Comparison of ENCODE assay signal across 8 mouse cellular contexts in the genomic region with DNA sequence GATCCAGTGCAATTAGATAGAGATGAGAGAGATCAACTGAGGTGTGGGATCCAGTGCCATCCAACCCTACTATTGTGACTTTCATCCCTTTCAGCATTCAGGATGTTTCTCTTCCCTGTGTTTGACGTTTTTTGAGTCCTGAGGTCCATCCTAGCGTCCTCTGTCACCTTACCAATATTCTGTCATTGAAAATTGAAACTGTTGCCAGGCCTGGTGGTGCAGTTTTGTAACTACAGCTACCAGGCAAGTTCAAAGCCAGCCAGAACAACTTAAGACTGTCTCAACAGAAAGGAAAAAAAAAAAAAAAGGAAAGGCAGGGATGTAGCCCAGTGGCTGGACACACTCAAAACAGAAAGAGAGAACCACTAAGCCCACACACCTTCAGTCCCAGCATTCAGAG. TPM values are rescaled to one million over a fixed set of nuclear protein-coding genes. Genes with fewer than 3 reads are reported as not detected.
DNase-seq lines count a peak whose midpoint lies in the region; ATAC-seq and TF ChIP-seq lines count a peak whose summit lies in the region.

No protein-coding gene starts in this region.

- H3K9ac ChIP-seq in heart, adult 2 months (ENCODE audit: low read depth, low read length): no peak overlapping the region; the same call in 1 of the 2 replicates
- H3K9ac ChIP-seq in embryonic facial prominence, embryonic 12.5 days: no peak overlapping the region
- H3K9ac ChIP-seq in liver, embryonic 13.5 days: peak overlapping the region; percentile 93

- 55% methylated on average over 2 of the region's 2 CpGs for WGBS in heart, adult 2 months
- WGBS in embryonic facial prominence, embryonic 12.5 days: 72% methylated on average over 2 of the region's 2 CpGs
- 57% methylated on average over 2 of the region's 2 CpGs for WGBS in liver, embryonic 13.5 days (ENCODE audit: insufficient replicate concordance)

- ATAC-seq in embryonic facial prominence, embryonic 12.5 days (ENCODE audit: insufficient number of reproducible peaks, insufficient read depth, low FRiP score, low TSS enrichment): no peak
- no peak for ATAC-seq in liver, embryonic 13.5 days (ENCODE audit: low read depth)

- H3K79me2 ChIP-seq in heart, adult 2 months (replicated peaks; ENCODE audit: control insufficient read depth, insufficient read depth, low read length): no peaks in the 10 kb centered on the region

- TF ChIP-seq EP300 in heart, adult 2 months (IDR thresholded peaks at IDR 0.05; ENCODE audit: insufficient read depth, low read depth, low read length): no peak

- DNase-seq in heart, adult 2 months: no peak
- DNase-seq in heart, adult 8-10 months (ENCODE audit: low spot score): no peak
- peak; percentile 50 for DNase-seq in 3T3-L1 (ENCODE audit: low read depth, low spot score)
- no peak for DNase-seq in liver, embryonic 13.5 days
- no peak for DNase-seq in right cerebral cortex, adult 18-20 months
- no peak for DNase-seq in left cerebral cortex, postnatal 25 days (ENCODE audit: low spot score in 2 of 2)
- no peak for DNase-seq in layer of hippocampus, adult 9-11 months

- peak overlapping the region; percentile 100 for H3K27ac ChIP-seq in heart, adult 2 months
- H3K27ac ChIP-seq in embryonic facial prominence, embryonic 12.5 days: no peak overlapping the region
- H3K27ac ChIP-seq in liver, embryonic 13.5 days: peak overlapping the region; percentile 91

- TF ChIP-seq CTCF in heart, adult 2 months (IDR thresholded peaks at IDR 0.05): peak; percentile 41

- peak overlapping the region; percentile 65 for H3K4me2 ChIP-seq in embryonic facial prominence, embryonic 12.5 days (replicated peaks)
- peak overlapping the region; percentile 93 for H3K4me2 ChIP-seq in liver, embryonic 13.5 days

- intact Hi-C loops in heart, adult 2 months (cut with DNase I): loop anchor here (10.0 kb wide), 1 partner anchor 400 kb away; a partner anchor contains a TSS
- intact Hi-C loops in left cerebral cortex, postnatal 25 days (cut with DNase I): loop anchor here (2.0 kb wide), 1 partner anchor 52 kb away; a partner anchor contains a TSS

- H3K27me3 ChIP-seq in heart, adult 2 months (ENCODE audit: control insufficient read depth, insufficient read depth, low read length): no peaks in the 10 kb centered on the region
- H3K27me3 ChIP-seq in embryonic facial prominence, embryonic 12.5 days: no peaks in the 10 kb centered on the region
- H3K27me3 ChIP-seq in liver, embryonic 13.5 days: no peaks in the 10 kb centered on the region

- no peaks in the 10 kb centered on the region for H3K9me3 ChIP-seq in embryonic facial prominence, embryonic 12.5 days
- no peaks in the 10 kb centered on the region for H3K9me3 ChIP-seq in liver, embryonic 13.5 days (replicated peaks)

- no peak for TF ChIP-seq POLR2A in heart, adult 2 months (IDR thresholded peaks at IDR 0.05; ENCODE audit: insufficient read depth, low read depth, low read length)

- H3K4me3 ChIP-seq in heart, adult 2 months: no peak overlapping the region
- peak overlapping the region; percentile 80; the same call in 1 of the 2 replicates for H3K4me3 ChIP-seq in embryonic facial prominence, embryonic 12.5 days
- peak overlapping the region; percentile 88 for H3K4me3 ChIP-seq in liver, embryonic 13.5 days (replicated peaks)

- H3K4me1 ChIP-seq in heart, adult 2 months (ENCODE audit: control insufficient read depth, insufficient read depth, low read length): peaks cover 17% of the 10 kb centered on the region
- H3K4me1 ChIP-seq in embryonic facial prominence, embryonic 12.5 days: peaks cover 29% of the 10 kb centered on the region
- H3K4me1 ChIP-seq in liver, embryonic 13.5 days (replicated peaks): peaks cover 80% of the 10 kb centered on the region

- peaks cover 8% of the 10 kb centered on the region for H3K36me3 ChIP-seq in heart, adult 2 months (ENCODE audit: control insufficient read depth, insufficient read depth, low read length)
- peaks cover 18% of the 10 kb centered on the region for H3K36me3 ChIP-seq in embryonic facial prominence, embryonic 12.5 days
- peaks cover 20% of the 10 kb centered on the region for H3K36me3 ChIP-seq in liver, embryonic 13.5 days

RNA-seq across cellular contexts. Expression of a gene that starts 1.3 kb away (rescaled TPM):
- total RNA-seq in heart, adult 2 months (2021): 100 to 1,000 TPM; 242 to 302 TPM
- 379 and 468 TPM in 2 replicates for polyA plus RNA-seq in heart, adult 2 months (2012; rRNA removed)
- 100 to 1,000 TPM; 202 to 251 (median 236) TPM for total RNA-seq in heart, adult 8-10 months (2022)
- polyA plus RNA-seq in embryonic facial prominence, embryonic 12.5 days (2016; fragmentation: Nextera tagmentation; extraction: Ambion mirVana): 877 and 907 TPM in 2 replicates
- 498 and 524 TPM in 2 replicates for polyA plus RNA-seq in liver, embryonic 13.5 days (2015; fragmentation: Nextera tagmentation; extraction: Ambion mirVana)
- 100 to 1,000 TPM; 616 to 641 TPM for total RNA-seq in left cerebral cortex, postnatal 25 days (2021)

RNA-seq across cellular contexts. Expression of a gene that starts 3.2 kb away (rescaled TPM):
- 1 to 10 TPM; 3.5 to 3.8 TPM for total RNA-seq in heart, adult 2 months (2021)
- polyA plus RNA-seq in heart, adult 2 months (2012; rRNA removed): 2.9 and 4.1 TPM in 2 replicates
- total RNA-seq in heart, adult 8-10 months (2022): 1 to 10 TPM; 3.2 to 4.1 (median 3.4) TPM
- 3.2 and 3.9 TPM in 2 replicates for polyA plus RNA-seq in embryonic facial prominence, embryonic 12.5 days (2016; fragmentation: Nextera tagmentation; extraction: Ambion mirVana)
- polyA plus RNA-seq in liver, embryonic 13.5 days (2015; fragmentation: Nextera tagmentation; extraction: Ambion mirVana): 1.2 and 1.3 TPM in 2 replicates
- 10 to 100 TPM; 22.9 to 24.0 TPM for total RNA-seq in left cerebral cortex, postnatal 25 days (2021)

RNA-seq across cellular contexts. Expression of a gene that starts 30.4 kb away (rescaled TPM):
- 10 to 100 TPM; 16.4 to 17.9 TPM for total RNA-seq in heart, adult 2 months (2021)
- 23.6 and 24.7 TPM in 2 replicates for polyA plus RNA-seq in heart, adult 2 months (2012; rRNA removed)
- 10 to 100 TPM; 16.5 to 17.5 (median 17.1) TPM for total RNA-seq in heart, adult 8-10 months (2022)
- 29.2 and 30.7 TPM in 2 replicates for polyA plus RNA-seq in embryonic facial prominence, embryonic 12.5 days (2016; fragmentation: Nextera tagmentation; extraction: Ambion mirVana)
- 9.9 and 10.6 TPM in 2 replicates for polyA plus RNA-seq in liver, embryonic 13.5 days (2015; fragmentation: Nextera tagmentation; extraction: Ambion mirVana)
- 1 to 10 TPM; 7.9 to 8.0 TPM for total RNA-seq in left cerebral cortex, postnatal 25 days (2021)

RNA-seq across cellular contexts. Expression of a gene that starts 36.2 kb away (rescaled TPM):
- total RNA-seq in heart, adult 2 months (2021): 10 to 100 TPM; 75.5 to 77.6 TPM
- polyA plus RNA-seq in heart, adult 2 months (2012; rRNA removed): 49.1 and 61.1 TPM in 2 replicates
- total RNA-seq in heart, adult 8-10 months (2022): 10 to 100 TPM; 76.2 to 83.2 (median 79.1) TPM
- 121 and 125 TPM in 2 replicates for polyA plus RNA-seq in embryonic facial prominence, embryonic 12.5 days (2016; fragmentation: Nextera tagmentation; extraction: Ambion mirVana)
- polyA plus RNA-seq in liver, embryonic 13.5 days (2015; fragmentation: Nextera tagmentation; extraction: Ambion mirVana): 18.5 and 30.1 TPM in 2 replicates
- 100 to 1,000 TPM; 228 to 232 TPM for total RNA-seq in left cerebral cortex, postnatal 25 days (2021)

RNA-seq across cellular contexts. Expression of a gene that starts 52.3 kb away (rescaled TPM):
- total RNA-seq in heart, adult 2 months (2021): 1 to 10 TPM; 7.5 to 7.6 TPM
- 6.6 and 6.8 TPM in 2 replicates for polyA plus RNA-seq in heart, adult 2 months (2012; rRNA removed)
- total RNA-seq in heart, adult 8-10 months (2022): 1 to 10 TPM; 5.7 to 9.9 (median 6.8) TPM
- 18.8 and 19.4 TPM in 2 replicates for polyA plus RNA-seq in embryonic facial prominence, embryonic 12.5 days (2016; fragmentation: Nextera tagmentation; extraction: Ambion mirVana)
- polyA plus RNA-seq in liver, embryonic 13.5 days (2015; fragmentation: Nextera tagmentation; extraction: Ambion mirVana): 6.2 and 7.1 TPM in 2 replicates
- total RNA-seq in left cerebral cortex, postnatal 25 days (2021): 10 to 100 TPM; 13.2 to 13.5 TPM

Comparison
In these comparisons a context has a peak if more than half of its experiments do, and no peak if none do; other contexts are left out.
1. RNA of a gene that starts 3.2 kb away (total RNA-seq): 22.9 to 24.0 TPM in left cerebral cortex, postnatal 25 days; 3.5 to 3.8 TPM in heart, adult 2 months and 3.2 to 4.1 TPM in heart, adult 8-10 months; every median in the first group is over 4 times any median in the second.